18 mouse cellular contexts compared by ENCODE assay signal in the genomic region with DNA sequence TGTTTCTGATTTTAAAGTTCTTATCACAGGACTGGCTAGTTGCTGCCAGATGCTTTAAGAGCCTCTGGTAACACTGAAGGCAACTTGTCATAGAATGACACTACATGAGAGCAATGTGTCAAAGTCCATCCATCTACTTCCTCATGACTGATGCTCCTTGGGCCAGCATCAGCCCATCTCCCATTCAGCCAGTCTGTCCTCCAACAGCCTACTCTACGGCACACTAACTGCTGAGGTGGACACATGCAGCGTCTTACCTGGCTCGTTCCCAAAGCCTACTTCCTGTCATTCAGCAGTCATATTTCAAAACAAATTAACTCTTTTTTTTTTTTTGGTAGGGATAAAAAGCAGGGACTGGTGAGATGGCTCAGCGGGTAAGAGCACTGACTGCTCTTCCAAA. TPM values are rescaled to one million over a fixed set of nuclear protein-coding genes. Genes with fewer than 3 reads are reported as not detected.
DNase-seq lines count a peak whose midpoint lies in the region; ATAC-seq and TF ChIP-seq lines count a peak whose summit lies in the region.
"Had no signal": no experiment of that assay in that cellular context is flagged by ENCODE, and none has a peak within 500 bp of the region (broad histone marks: within the 10 kb centered on the region; RNA-seq: fewer than 3 reads in every experiment).

No protein-coding gene starts in this region.

- H3K4me1 ChIP-seq in heart, embryonic 15.5 days (replicated peaks) = peaks cover 19% of the 10 kb centered on the region
- peaks cover 6% of the 10 kb centered on the region; the same call in 1 of the 2 replicates for H3K4me1 ChIP-seq in heart, embryonic 11.5 days (ENCODE audit: control insufficient read depth, insufficient read depth, low read length)
- peaks cover 16% of the 10 kb centered on the region for H3K4me1 ChIP-seq in lung, embryonic 15.5 days
- H3K4me1 ChIP-seq in lung, postnatal 0 days (ENCODE audit: insufficient read depth, low read depth, low read length) = peaks cover 6% of the 10 kb centered on the region; the same call in 1 of the 2 replicates

- H3K9ac ChIP-seq in heart, embryonic 15.5 days = no peak overlapping the region
- H3K9ac ChIP-seq in heart, embryonic 11.5 days (ENCODE audit: low read depth, low read length) = no peak overlapping the region
- H3K9ac ChIP-seq in lung, embryonic 15.5 days = no peak overlapping the region
- H3K9ac ChIP-seq in lung, postnatal 0 days (replicated peaks; ENCODE audit: low read depth) = no peak overlapping the region
- H3K9ac ChIP-seq: embryonic facial prominence, embryonic 15.5 days; hindbrain, embryonic 12.5 days; stomach, embryonic 15.5 days had no signal

- peak; percentile 36; the same call in 1 of the 2 replicates for TF ChIP-seq EP300 in lung, postnatal 0 days (IDR thresholded peaks at IDR 0.05)

- H3K4me2 ChIP-seq in heart, embryonic 15.5 days = no peak overlapping the region
- H3K4me2 ChIP-seq in heart, embryonic 11.5 days = no peak overlapping the region
- no peak overlapping the region for H3K4me2 ChIP-seq in lung, embryonic 15.5 days
- no peak overlapping the region for H3K4me2 ChIP-seq in lung, postnatal 0 days (replicated peaks; ENCODE audit: low read depth, low read length)
- H3K4me2 ChIP-seq: embryonic facial prominence, embryonic 15.5 days; hindbrain, embryonic 12.5 days; stomach, embryonic 15.5 days had no signal

- 0 out of 2 replicates have a peak, but pooled peaks have one; percentile 14 for ATAC-seq in heart, embryonic 15.5 days (replicated peaks; ENCODE audit: insufficient number of reproducible peaks, insufficient read depth, low FRiP score, low read depth)
- no peak for ATAC-seq in heart, embryonic 11.5 days (replicated peaks; ENCODE audit: insufficient number of reproducible peaks, low FRiP score, low TSS enrichment)
- no peak for ATAC-seq in lung, embryonic 15.5 days (ENCODE audit: borderline replicate concordance, extremely low read depth, low FRiP score, low TSS enrichment)
- ATAC-seq in lung, postnatal 0 days = peak; percentile 35; the same call in 1 of the 2 replicates
- ATAC-seq in CD4-positive, CD25-positive, alpha-beta regulatory T cell, adult 4 months = no peak
- ATAC-seq: forebrain, embryonic 14.5 days had no signal

- no peak for DNase-seq in lung, adult 18-20 months
- DNase-seq in lung, postnatal 0 days (ENCODE audit: low spot score) = peak; percentile 48
- DNase-seq in thymus, postnatal 4 days = no peak
- DNase-seq: adrenal gland, adult 8-10 months; cerebellum, adult 2 months; liver; midbrain, embryonic 14.5 days; spleen, adult 18-20 months; thymus, postnatal 36 days had no signal

- no peak overlapping the region for H3K4me3 ChIP-seq in heart, embryonic 15.5 days
- H3K4me3 ChIP-seq in heart, embryonic 11.5 days (ENCODE audit: low read depth, low read length) = no peak overlapping the region
- H3K4me3 ChIP-seq in lung, embryonic 15.5 days = no peak overlapping the region
- no peak overlapping the region for H3K4me3 ChIP-seq in lung, postnatal 0 days (ENCODE audit: low read depth, low read length)
- H3K4me3 ChIP-seq: embryonic facial prominence, embryonic 15.5 days; hindbrain, embryonic 12.5 days; stomach, embryonic 15.5 days had no signal

- no peaks in the 10 kb centered on the region for H3K27me3 ChIP-seq in heart, embryonic 15.5 days
- H3K27me3 ChIP-seq in heart, embryonic 11.5 days (ENCODE audit: control insufficient read depth, insufficient read depth, low read length) = peaks cover 3% of the 10 kb centered on the region; the same call in 1 of the 2 replicates
- H3K27me3 ChIP-seq in lung, embryonic 15.5 days = no peaks in the 10 kb centered on the region
- no peaks in the 10 kb centered on the region for H3K27me3 ChIP-seq in lung, postnatal 0 days (replicated peaks; ENCODE audit: insufficient read depth, low read length)
- H3K27me3 ChIP-seq: embryonic facial prominence, embryonic 15.5 days; hindbrain, embryonic 12.5 days; stomach, embryonic 15.5 days had no signal

- H3K36me3 ChIP-seq in heart, embryonic 15.5 days = no peaks in the 10 kb centered on the region
- no peaks in the 10 kb centered on the region for H3K36me3 ChIP-seq in heart, embryonic 11.5 days (ENCODE audit: control insufficient read depth, insufficient read depth, low read length)
- H3K36me3 ChIP-seq in lung, embryonic 15.5 days = no peaks in the 10 kb centered on the region
- H3K36me3 ChIP-seq in lung, postnatal 0 days (ENCODE audit: insufficient read depth, low read length) = no peaks in the 10 kb centered on the region
- H3K36me3 ChIP-seq: embryonic facial prominence, embryonic 15.5 days; hindbrain, embryonic 12.5 days; stomach, embryonic 15.5 days had no signal

- TF ChIP-seq CTCF in lung, postnatal 0 days (IDR thresholded peaks at IDR 0.05) = no peak

- H3K9me3 ChIP-seq in heart, embryonic 15.5 days (replicated peaks) = no peaks in the 10 kb centered on the region; the same call in 1 of the 2 replicates
- H3K9me3 ChIP-seq in heart, embryonic 11.5 days (replicated peaks; ENCODE audit: control insufficient read depth, low read length) = peaks cover 9% of the 10 kb centered on the region
- H3K9me3 ChIP-seq in lung, embryonic 15.5 days = no peaks in the 10 kb centered on the region
- H3K9me3 ChIP-seq in lung, postnatal 0 days (ENCODE audit: low read length) = no peaks in the 10 kb centered on the region
- H3K9me3 ChIP-seq: embryonic facial prominence, embryonic 15.5 days; hindbrain, embryonic 12.5 days had no signal

- 60% methylated on average over 4 of the region's 4 CpGs for WGBS in heart, embryonic 15.5 days
- WGBS in heart, embryonic 11.5 days (ENCODE audit: insufficient replicate concordance) = 74% methylated on average over 4 of the region's 4 CpGs
- 35% methylated on average over 4 of the region's 4 CpGs for WGBS in lung, embryonic 15.5 days
- 28% methylated on average over 4 of the region's 4 CpGs for WGBS in lung, postnatal 0 days

- 0 out of 2 replicates have a peak overlapping the region, but pooled peaks have one; percentile 20 for H3K27ac ChIP-seq in heart, embryonic 15.5 days
- no peak overlapping the region for H3K27ac ChIP-seq in heart, embryonic 11.5 days (ENCODE audit: low read depth, low read length)
- peak overlapping the region; percentile 62 for H3K27ac ChIP-seq in lung, embryonic 15.5 days
- H3K27ac ChIP-seq in lung, postnatal 0 days (ENCODE audit: low read length) = peak overlapping the region; percentile 73; the same call in 1 of the 2 replicates
- H3K27ac ChIP-seq: embryonic facial prominence, embryonic 15.5 days; hindbrain, embryonic 12.5 days; macrophage; stomach, embryonic 15.5 days had no signal

RNA-seq across cellular contexts. Expression of a gene that starts 17.9 kb away (rescaled TPM):
- polyA plus RNA-seq in heart, embryonic 15.5 days (2015; fragmentation: Nextera tagmentation; extraction: Ambion mirVana) = 3.0 and 3.2 TPM in 2 replicates
- polyA plus RNA-seq in heart, embryonic 11.5 days (2014; fragmentation: Nextera tagmentation; extraction: Ambion mirVana) = 1.4 and 3.7 TPM in 2 replicates
- polyA plus RNA-seq in lung, embryonic 15.5 days (2015; fragmentation: Nextera tagmentation; extraction: Ambion mirVana) = 4.7 and 5.8 TPM in 2 replicates
- polyA plus RNA-seq in lung, postnatal 0 days (2015; fragmentation: Nextera tagmentation; extraction: Ambion mirVana) = 10.1 and 11.7 TPM in 2 replicates
- polyA plus RNA-seq in CD4-positive, CD25-positive, alpha-beta regulatory T cell, adult 4 months (2017; shearing (Covaris generic)) = 1 to 10 TPM; 1.9 to 3.1 TPM

Comparison
In these comparisons a context has a peak if more than half of its experiments do, and no peak if none do; other contexts are left out.
1. ATAC-seq: peak in heart, embryonic 15.5 days (single experiment) and lung, postnatal 0 days (single experiment); none in heart, embryonic 11.5 days (single experiment), lung, embryonic 15.5 days (single experiment) and CD4-positive, CD25-positive, alpha-beta regulatory T cell, adult 4 months (single experiment).